Mouse (Mus musculus) spleen, adult 12 weeks (tissue): ENCODE data around the gene Mpz.

Source experiments
- DNase-seq: peaks from one replicate; pipeline ENCODE4 v3.0.0; 2022; ENCODE audit warnings: low spot score

Gene Mpz

DNA sequence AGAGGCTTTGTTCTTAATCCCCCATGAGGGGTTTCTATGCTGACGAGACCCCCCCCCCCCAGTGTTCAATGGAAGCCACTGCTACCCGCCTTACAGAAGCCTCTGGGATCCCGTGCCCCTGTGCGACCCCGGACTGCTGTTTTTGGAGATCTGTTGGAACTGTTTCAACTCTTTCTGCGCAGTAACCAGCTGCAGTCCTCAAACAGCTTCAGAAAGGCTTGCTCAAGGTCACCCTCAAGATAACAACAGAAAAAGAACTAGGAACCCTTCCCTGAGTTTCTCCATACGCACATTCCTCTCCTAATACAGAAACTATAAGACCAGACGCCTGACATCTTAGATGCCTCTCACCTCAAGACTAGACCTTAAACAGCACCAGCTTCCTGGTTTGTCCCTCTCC is 38.5 kb downstream of the Mpz start:
- no peak for DNase-seq

DNA sequence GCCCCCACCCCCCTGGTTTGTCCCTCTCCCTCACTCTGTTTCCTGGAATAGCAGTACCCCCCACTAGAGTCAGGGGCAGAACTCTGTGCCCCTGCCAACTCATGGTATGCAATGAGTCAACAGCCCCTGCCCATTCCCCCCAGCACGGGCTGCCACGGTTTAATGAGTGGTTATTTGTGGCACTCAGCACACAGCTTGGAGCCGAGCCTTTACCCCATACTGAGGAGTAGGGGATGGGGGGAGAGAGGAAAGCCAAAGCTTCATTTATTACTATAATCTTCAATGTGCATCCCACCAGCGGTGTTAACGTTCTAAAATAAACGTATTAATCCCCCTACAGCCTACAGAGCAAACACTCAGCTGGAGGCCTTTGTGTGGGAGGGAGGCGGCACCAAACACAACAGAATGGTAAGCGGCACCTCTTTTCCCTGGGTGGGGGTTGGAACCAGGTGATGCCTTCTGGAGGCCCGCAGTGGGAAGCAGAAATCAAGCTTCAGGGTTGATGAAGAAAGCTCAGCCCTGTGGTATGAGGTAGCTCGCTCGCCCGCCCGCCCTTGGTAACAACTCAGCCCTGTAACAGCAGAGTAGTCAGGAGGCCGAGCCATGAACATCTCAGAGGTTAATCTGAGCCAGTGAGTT is 39.1 kb downstream of the Mpz start:
- no peak for DNase-seq

DNA sequence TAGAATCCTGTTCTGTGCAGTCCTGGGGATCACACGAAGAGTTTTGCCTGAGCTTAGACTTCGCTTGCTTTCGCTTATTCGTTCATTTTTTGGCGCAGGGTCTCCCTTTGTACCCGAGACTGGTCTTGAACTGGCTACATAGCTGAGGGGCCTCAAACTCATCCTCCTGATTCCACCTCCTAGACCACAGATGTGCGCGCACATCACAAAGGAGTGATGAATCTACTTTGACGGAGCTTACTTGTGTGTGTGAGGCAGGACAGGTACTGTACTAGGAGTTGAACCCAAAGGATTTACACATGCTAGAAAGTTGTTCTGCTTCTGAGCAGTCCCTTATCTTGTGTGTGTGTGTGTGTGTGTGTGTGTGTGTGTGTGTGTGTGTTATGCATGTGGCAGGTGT is 40.3 kb downstream of the Mpz start:
- DNase-seq: no peak

DNA sequence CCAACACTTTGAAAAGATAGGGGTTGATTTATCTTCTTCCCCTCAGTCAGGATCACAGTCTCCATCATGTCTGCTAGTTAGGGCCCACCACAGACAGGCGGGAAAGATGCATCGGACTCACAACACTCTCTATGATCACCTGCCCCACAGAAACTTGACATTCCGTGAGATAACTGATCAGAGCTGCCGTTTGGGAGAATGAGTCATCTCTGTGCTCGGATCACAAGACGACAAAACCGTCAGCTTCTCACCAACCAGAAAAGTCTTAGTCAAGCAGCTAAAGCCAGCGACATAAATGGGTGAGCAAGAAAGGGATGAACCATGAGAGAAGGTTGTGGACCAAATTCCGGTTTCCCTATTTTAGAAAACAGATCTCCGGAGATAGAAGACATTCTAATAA is 41.8 kb downstream of the Mpz start:
- DNase-seq: no peak

DNA sequence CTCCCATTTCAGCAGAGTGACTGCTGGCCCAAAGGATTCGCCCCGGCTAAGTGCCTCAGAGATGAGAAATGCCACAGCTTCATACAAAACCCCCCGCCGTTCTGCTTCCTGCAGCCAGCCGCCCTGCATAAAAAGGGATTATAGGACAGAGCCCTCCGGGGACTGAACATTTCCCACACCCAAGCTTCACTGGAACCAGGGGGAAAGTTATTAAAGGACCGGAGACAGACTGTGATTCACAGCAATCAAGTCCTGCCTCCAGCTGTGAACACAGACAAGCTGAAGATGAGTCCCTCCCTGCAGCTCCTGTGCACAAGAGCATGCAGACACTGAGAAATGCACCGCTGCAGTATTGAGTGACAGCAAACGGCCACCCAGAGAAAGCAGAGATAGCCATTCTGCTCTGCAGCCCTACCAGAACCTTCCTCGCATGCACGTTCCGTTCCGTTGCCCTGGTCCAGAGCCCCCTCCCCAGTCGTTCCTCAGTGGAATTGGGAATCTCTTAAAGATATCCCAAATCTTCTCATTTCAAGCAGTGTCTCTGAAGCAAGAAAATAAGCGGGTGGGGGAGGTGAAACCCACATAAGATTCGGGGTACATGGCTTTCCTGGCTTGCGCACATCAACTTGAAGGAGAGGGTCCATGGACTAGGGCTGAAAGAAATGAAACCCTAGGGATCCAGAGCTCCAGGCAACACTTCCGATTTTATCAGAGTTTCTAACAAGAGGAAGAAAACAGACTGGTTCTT is 42.8 kb downstream of the Mpz start:
- no peak for DNase-seq

DNA sequence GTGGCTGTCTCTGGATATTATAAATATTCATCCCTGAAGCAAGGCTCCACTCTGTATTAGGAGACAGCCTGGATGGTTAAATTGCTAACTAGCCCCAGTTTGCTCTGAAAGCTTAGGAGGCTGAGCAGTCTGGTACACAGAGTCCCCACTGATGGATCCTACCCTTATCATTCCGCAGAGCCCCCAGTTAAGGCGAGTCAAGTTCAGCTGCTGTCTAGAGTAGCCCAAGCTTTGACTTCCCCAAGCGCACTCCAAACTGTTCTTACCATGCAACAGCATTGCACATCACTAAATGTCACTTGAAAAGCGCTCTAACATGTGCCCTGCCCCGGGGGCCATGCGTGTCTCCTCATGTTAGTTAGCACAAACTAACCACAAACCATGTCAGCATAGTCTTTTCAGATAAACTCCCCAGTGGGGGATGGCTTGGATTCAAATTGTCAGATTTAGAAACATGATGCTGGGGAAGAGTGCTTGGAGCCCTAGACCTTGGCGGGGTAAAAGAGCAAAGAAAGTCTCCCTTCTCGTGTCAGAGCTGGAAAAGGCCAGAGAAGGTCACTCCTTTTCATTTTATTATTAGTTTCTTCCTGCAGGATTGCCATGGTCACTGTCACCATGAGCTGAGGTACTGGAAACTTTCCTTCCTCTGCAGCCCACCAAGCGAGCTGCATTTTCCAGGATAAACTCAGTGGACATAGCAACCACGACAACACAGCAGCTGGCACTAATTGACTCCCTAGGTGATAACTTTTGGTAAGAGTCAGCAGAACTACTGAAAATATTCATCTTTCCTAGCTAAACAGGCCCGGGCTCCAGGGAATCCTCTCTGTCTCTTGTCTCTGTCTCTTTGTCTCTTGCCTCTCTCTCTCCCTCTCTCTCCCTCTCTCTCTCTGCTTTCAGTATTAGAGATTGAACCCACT is 43.7 kb downstream of the Mpz start:
- no peak for DNase-seq

DNA sequence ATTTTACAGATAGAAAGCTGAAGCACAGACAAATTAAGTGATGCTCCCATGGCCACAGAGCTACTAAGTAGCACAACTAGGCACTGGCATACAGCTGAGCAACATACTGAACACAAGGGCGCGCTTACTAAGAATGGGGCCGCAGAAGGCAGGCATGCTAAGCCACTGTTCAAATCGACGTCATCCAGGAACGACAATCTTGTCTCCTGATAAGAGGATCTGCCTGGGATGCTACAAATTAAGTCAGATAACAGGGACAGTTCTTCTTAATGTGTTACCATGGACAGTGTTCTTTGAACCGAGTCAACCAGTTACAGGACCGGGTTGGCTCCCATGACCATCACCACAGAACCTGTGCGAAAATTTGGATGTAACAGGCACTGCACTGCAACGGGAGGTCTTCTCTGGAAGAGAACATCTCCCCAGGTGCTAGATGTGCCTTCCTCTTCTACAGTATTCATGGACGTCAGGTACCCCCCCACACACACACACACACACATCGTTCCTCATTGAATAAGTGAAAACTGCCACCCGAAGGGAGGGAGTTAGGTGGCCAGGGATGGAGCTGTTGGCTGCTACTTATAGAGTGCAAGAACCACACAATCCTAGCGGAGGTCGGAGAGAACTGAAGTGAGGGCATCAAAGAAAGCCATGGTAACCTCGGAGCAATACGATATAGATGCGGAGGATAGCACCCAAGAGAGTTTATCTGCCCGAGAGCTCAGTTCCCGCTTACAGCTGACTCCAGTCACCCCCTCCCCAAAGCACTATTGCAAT is 44.7 kb downstream of the Mpz start:
- DNase-seq: no peak

DNA sequence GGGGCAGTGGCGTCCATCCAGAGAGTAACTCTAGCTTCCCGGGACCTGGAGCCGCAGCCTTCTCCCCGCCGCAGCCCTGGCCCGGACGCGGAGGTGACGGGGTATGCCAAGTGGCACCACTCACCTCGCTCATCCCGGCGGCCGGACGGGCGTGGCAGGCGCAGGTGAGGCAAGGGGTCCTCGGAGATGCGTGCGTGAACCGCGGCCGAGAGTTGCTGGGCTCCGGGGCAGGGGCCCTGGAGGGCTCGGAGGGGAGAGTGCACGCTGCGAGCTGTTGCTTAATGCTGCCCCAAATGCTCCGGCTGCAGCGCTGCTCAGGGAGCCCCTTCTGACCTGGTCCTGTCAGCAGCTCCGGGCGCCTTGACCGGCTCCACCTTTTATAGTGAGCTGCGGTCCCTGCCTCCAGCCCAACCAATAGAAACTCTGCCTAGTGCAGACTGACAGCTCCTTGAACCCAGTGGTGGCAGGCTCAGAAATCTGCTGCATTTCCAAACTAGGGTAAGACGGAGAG is 45.4 kb downstream of the Mpz start, which contains the start of gene Pcp4l1:
Pcp4l1 (minus strand) TSS at position 382 of the 511 bp plus-strand sequence.
- no peak for DNase-seq

DNA sequence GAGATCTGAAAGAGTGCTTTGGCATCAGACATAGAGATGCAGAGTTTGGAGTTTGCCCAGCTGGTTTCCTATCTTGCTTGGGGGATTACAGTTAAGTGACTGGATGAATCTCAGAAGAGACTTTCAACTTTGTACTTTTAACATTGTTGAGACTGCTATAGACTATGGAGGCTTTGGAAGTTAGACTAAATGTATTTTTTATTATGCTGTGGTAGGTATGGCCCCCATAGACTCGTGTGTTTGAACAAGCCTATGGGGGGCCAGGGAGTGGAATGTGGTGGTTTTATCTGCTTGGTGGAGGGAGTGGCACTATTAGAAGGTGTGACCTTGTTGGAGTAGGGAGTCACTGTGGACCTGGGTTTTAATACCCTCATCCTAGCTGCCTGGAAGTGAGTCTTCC is 49.0 kb downstream of the Mpz start:
- DNase-seq: no peak

DNA sequence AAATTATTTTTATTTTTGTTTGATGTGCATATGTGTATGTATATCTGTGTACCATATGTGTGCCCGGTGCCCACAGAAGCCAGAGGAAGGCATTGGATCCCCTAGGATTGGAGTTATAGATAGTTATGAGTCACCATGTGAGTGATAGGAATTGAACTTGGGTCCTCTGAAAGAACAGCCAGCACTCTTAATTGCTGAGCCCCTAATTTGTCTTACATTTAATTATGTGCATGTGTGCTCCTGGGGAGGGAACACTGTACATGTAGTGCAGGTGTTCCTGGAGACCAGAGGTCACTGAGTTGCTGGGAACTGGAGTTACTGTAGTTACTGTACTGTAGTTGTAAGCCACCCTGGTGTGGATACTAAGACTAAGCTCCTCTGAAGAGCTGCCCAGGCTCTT is 50.3 kb downstream of the Mpz start:
- DNase-seq: no peak

DNA sequence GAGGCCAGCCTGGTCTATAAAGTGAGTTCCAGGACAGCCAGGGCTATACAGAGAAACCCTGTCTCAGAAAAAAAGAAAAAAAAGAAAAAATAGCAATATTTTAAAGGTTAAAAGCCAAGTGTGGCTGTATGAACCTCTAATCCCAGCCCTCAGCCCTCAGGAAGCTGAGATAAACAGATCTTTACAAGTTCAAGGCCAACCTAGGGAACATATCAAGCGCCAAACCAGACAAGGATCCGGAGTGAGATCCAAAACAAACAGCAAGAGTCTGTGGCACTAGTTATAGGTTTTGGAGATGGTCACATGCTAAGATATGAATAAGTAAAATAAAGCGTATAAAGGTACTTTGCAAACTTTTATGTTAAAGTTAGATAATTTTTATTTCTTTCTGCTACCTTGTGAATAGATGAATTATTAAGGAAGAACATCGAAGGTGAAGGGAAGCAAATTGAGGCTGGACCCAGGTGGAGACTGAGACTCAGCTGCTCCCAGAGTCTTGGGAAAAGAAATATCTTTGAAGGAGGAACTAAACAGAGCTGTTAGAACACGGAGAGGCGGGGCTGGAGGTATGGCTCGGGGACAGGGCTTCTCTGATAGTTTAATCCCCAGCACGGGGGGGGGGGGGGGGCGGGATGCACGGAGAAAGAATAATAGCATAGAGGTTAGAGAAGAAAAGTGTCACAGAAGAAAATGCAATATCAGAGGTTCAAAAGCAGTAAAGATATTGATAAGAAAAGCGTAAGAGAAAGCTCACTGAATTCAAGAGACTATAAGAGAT is 53.1 kb downstream of the Mpz start:
- DNase-seq: no peak

DNA sequence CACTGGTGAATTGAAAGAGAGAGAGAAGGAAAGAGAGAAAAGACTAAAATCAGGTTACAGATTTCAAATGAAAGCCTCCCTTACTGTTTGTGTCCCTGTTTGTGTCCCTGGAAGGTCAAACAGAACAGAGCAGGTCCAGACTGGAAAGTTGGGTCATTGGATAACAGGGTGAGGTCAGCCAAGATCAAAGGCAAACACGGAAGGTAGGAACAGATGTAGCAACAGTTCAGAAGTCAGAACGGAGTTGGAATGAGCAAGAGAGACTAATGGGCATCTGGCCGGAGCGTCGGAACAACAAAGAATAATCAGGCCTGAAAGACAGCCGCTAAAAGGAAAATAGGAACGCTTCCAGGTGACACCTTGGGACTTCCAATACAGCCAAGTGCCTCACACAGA is 53.7 kb downstream of the Mpz start:
- DNase-seq: no peak

DNA sequence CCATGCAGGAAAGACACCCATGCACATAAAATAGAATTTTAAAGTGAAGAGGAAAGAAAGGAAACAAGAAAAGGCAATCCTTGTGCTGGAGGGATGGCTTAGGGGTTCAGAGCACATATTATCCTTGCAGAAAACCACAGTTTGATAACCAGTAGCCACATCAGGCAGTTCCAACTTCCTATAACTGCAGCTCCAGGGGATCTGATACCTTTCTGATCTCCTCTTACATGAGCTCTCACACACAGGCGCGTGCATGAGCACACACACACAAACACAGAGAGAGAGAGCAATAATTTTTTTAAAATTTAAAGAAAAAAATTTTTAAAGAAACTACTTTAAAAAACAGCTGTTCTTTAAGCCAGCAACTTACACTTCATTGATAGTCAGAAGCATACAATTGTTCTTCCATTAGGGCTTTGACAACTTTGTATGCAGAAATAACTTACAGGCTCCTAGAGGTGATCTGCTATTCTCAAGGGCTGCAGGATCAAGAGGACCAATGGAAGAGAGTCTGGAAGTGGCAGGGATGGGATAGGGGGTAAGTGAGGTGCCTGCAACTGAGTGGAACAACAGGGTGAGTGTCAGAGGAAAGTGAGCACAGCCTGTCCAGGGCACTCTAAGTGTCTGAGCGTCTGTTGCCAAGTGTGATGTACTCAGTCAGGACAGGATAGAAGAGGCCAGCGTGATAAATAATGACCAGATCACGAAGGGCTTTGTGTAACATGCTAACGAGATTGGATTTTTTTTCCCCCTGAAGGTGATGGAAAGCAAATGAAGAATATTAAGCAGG is 55.4 kb downstream of the Mpz start:
- DNase-seq: no peak

DNA sequence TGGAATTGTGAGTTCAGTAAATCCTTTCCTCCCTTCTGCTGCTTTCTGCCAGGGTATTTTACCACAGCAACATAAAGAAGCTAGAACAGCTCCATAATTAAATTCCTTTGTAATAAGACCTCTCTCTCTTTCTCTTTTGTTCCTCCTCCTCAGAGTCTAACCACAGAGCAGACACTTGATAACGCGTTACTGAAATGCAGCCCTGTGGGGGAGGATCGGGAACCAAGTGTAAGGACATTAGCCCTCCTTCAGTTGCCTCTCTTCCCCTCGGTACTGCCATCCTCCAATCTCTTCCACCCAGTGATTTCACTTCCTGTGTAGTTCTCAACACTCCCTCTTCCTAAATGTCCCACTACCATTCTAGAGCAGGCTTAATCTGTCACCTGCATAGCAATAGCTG is 58.9 kb downstream of the Mpz start:
- no peak for DNase-seq
